Mouse (Mus musculus) cerebellum, adult 2 months (tissue): ENCODE results near the gene Nuak1. TPM values are rescaled to one million over a fixed set of nuclear protein-coding genes. Genes with fewer than 3 reads are reported as not detected.

ENCODE experiments used
- DNase-seq, 2 experiments: peaks; one replicate each; pipeline ENCODE4 v3.0.0; 2021
- H3K27ac ChIP-seq: fragments of 200-500 bp; 2 replicates; pipeline ENCODE4 v1.5.1; 2012; ENCODE audit warnings: low read length, control low read depth, inconsistent platforms; ENCODE audit not compliant: insufficient read depth
- H3K27me3 ChIP-seq: fragments of 200-500 bp; 2 replicates; pipeline ENCODE4 v1.6.1; 2012; ENCODE audit warnings: inconsistent platforms, mild to moderate bottlenecking, low read length, moderate library complexity; ENCODE audit not compliant: control insufficient read depth, insufficient read depth
- H3K4me1 ChIP-seq: fragments of 200-500 bp; 2 replicates; pipeline ENCODE4 v1.6.1; 2011; ENCODE audit warnings: low read length; ENCODE audit not compliant: control insufficient read depth, insufficient read depth
- H3K4me3 ChIP-seq: fragments of 200-500 bp; replicated peaks from 2 replicates; pipeline ENCODE3; 2011; ENCODE audit warnings: mild to moderate bottlenecking, low read depth, low read length, control low read depth; ENCODE audit not compliant: insufficient read depth
- CTCF ChIP-seq: fragments of 200-500 bp; IDR thresholded peaks from 2 replicates; pipeline ENCODE4 v1.5.1; 2011; ENCODE audit warnings: low read depth, mild to moderate bottlenecking, control low read depth, low read length, moderate library complexity, borderline replicate concordance; ENCODE audit not compliant: insufficient read depth
- POLR2A ChIP-seq: fragments of 200-500 bp; IDR thresholded peaks from 2 replicates; pipeline ENCODE4 v1.6.1; 2011; ENCODE audit warnings: low read length, control low read depth, borderline replicate concordance; ENCODE audit not compliant: insufficient read depth
- WGBS: fragments of 180-500 bp; shearing (Covaris S2); methylation state at CpG from one replicate; pipeline ENCODE4 v1.1.7; 2018; 5-methylcytosine and 5-hydroxymethylcytosine counted together
- polyA plus RNA-seq: library from polyadenylated mRNA; depleted of rRNA; stranded (reverse); fragments of >200 nt; gene quantifications from 2 replicates; pipeline ENCODE4 v1.2.3, GENCODE M21; 2012

Nuak1 gene
- polyA plus RNA-seq, 1 experiment = 39.8 TPM

DNA sequence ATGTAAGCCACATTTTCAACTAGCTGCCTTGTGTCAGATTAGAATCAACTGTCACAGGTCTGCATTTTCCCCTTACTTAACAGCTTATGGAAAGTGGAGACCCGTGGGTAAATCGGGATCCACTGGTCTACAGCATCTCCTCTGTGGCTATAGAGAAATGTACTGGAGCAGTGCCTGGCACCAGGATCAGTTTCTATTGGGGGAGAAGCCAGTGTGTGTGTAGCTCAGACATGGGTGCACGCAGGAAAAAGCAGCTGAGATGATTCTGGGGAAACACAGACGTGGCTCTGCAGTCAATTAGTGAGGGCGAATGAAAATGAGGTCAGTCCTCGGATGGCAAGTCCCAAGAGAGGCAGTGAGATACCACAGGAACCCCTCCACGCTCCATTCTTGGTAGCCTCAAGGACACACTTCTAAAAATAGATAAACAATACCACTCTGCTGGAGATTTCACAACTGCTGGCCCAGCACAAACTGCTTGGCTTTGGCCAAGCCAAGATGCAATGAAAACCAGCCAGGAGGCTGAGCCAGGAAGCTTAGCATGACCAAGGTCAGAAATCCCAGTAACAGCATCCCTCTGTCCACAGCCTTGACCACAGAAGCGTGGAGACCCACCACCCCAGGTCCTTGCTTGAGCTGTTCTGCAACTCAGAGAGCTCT is 40.4 kb upstream of the Nuak1 start:
- no peak overlapping the region for H3K27ac ChIP-seq
- TF ChIP-seq POLR2A = no peak
- no peak for TF ChIP-seq CTCF
- H3K27me3 ChIP-seq = no peaks in the 10 kb centered on the region
- peaks cover 11% of the 10 kb centered on the region for H3K4me1 ChIP-seq
- peak; percentile 25 to 46 for DNase-seq
- WGBS = 27% methylated on average over 8 of the region's 8 CpGs
- no peak overlapping the region for H3K4me3 ChIP-seq

DNA sequence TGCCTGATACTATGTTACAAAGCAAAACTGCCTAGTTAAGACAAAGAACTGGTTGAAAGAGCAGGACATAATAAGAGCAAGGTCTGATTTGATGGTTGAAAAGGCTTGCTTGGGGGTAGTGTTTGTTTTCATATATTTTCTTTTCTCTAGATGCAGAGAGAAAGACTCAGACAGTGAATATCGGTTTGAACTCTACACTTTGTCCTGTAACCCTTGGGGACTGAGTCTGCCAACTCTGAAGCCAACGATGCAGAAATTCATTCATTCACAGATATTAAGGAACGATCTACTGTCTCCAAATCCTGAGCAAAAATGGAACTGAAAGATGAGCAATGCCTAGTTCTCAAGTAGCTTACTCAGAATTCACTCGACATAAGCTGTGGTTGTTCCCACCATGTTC is 39.7 kb upstream of the Nuak1 start:
- WGBS = 66% methylated on average over 4 of the region's 4 CpGs
- TF ChIP-seq CTCF (no peak), POLR2A (no peak)

DNA sequence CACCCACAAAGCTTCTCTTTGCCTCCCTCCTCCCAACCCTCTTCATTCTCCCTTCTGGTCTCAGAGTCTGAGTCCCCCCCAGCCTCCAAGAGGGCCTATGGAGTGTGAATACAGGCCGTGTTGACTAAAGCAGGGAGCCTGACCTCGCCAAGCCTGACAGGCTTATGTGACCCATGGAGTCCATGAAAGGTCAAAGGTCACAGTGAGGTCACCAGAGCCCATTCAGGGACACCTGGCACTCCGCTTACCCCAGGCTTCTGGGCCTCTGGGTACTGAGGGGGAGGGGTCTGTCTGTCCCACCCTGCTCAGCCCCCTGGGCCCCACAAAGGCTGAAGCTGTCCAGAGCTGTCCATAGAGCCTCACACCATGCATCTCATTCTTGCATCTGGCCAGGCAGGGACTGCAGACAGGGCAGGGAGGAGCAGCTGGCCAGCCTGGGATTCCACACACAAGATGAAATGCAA is 37.2 kb upstream of the Nuak1 start:
- peaks cover 11% of the 10 kb centered on the region for H3K4me1 ChIP-seq

More for the DNA sequence above, 39.7 kb upstream of the Nuak1 start:
- no peak for DNase-seq
- Histone ChIP-seq H3K4me3 (no peak overlapping the region), H3K4me1 (peaks cover 11% of the 10 kb centered on the region), H3K27me3 (no peaks in the 10 kb centered on the region), H3K27ac (no peak overlapping the region)

DNA sequence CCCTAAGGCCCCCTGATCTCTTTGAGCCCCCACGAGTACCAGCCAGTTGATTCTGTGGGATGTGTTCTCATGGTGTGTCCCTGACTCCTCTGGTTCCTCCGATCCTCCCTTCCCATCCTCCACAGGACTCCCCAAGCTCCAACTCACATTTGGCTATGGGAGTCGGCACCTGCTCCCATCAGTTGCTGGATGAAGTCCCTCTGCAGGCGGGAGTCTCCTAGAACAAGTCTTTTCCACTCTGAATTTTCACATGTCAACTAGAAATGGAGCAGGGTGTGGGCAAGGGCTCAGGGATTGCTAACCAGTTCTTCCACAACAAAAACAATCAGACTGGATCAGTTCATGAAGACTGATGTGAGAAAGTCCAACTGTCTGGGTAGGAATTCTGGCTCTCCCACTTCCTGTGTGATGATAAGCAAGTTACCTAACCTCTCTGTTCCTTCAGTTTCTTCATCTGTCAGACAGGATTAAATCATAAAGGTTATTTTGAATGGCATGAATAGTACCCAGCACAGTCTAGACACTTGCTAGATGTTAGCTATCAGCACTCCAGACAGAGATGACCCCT is 36.7 kb upstream of the Nuak1 start:
- Histone ChIP-seq H3K4me1 (peaks cover 11% of the 10 kb centered on the region), H3K27ac (no peak overlapping the region), H3K27me3 (no peaks in the 10 kb centered on the region), H3K4me3 (no peak overlapping the region)
- 46% methylated on average over 4 of the region's 4 CpGs for WGBS
- TF ChIP-seq POLR2A (no peak), CTCF (no peak)
- no peak for DNase-seq

More for the DNA sequence above, 37.2 kb upstream of the Nuak1 start:
- H3K27ac ChIP-seq = no peak overlapping the region
- no peaks in the 10 kb centered on the region for H3K27me3 ChIP-seq
- 58% methylated on average over 3 of the region's 3 CpGs for WGBS
- no peak for TF ChIP-seq POLR2A
- no peak for TF ChIP-seq CTCF
- DNase-seq = no peak
- H3K4me3 ChIP-seq = no peak overlapping the region

DNA sequence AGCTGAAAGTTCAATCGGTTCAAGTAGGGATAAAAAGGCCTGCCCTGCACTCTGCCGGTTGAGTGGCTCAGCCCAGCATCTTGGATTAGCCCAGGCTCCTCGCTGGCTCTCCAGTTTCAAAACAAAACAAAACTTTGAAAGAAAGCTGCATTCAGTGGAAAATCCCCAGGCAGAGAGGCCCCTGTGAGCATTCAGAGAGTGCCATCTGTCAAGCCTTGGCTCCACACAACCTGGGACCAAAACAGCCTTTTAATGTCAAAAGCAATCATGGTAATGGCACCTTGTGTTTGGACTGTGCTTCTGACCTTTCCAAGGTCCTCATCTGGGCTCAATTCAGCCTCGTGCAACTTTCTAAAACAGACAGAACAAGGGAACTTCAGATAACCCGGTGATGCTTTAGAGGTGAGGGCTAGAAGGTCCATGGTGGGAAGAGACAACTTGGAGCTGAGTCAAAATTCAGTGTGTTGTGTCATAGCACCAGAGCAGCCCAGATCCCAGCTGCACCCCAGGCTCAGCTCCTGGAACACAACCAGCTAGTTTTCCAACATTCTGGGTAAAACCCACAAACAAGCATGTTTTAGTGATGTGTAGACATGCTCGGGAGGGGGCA is 27.3 kb upstream of the Nuak1 start:
- 11% methylated on average over 6 of the region's 6 CpGs for WGBS
- no peak overlapping the region for H3K4me3 ChIP-seq
- no peaks in the 10 kb centered on the region for H3K27me3 ChIP-seq
- 0 out of 2 replicates have a peak overlapping the region, but pooled peaks have one; percentile 8 for H3K27ac ChIP-seq
- TF ChIP-seq CTCF = no peak
- H3K4me1 ChIP-seq = peaks cover 12% of the 10 kb centered on the region
- peak; percentile 62 to 72 for DNase-seq

DNA sequence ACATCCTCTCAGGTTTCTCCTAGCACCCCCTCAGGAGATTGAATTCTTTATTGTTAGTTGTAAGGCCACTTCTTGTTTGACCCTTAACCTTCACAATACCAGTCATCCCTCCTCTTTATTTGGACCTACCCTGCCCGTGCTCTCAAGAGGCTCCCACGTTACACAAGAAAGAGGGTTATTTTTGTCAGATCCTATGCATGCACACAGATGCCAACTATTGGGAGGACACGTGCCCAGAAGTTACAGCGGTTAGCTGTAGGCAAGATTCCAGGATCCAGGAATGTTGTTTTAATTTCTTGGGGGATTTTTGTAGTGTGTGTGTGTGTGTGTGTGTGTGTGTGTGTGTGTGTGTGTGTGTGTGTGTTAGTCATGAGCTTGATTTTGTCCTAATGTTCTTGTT is 25.1 kb upstream of the Nuak1 start:
- H3K4me3 ChIP-seq = no peak overlapping the region
- WGBS = 81% methylated on average over 4 of the region's 4 CpGs
- H3K27me3 ChIP-seq = no peaks in the 10 kb centered on the region
- peaks cover 12% of the 10 kb centered on the region for H3K4me1 ChIP-seq
- TF ChIP-seq CTCF = no peak
- no peak for TF ChIP-seq POLR2A
- no peak for DNase-seq
- H3K27ac ChIP-seq = no peak overlapping the region

DNA sequence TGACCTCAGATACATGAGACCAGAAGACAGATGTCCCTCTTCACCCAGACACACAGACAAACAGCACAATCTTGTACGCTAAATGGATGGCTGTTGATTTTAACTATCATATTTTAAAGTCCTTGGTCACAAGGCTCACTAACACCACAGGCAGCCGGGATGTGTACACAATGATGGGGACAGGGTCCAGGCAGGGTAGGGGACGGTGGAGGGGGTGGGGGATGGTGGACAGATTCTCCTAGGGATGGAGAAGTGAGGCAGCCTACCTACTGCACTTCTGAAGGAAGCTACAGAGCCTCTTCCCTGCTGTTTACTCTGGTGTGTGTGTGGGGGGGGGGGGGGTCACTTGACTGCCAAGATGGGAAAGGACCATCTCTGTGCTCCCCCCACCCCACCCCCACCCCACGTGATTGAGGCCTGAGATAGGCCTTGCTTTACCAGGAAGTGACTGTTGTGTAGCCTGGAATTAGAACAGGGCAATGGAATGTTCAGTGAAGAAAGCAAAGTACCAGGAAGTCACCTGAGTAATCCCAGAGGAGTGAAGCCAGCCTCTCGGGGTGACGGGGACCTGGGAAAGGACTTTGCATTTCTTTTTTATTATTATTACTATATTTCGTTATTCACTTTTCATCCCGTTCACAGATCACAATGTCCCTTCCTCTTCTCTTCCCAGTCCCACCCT is 20.2 kb upstream of the Nuak1 start:
- 85% methylated on average over 8 of the region's 8 CpGs for WGBS
- TF ChIP-seq CTCF (no peak), POLR2A (no peak)
- Histone ChIP-seq H3K27ac (no peak overlapping the region), H3K27me3 (no peaks in the 10 kb centered on the region), H3K4me3 (no peak overlapping the region), H3K4me1 (no peaks in the 10 kb centered on the region; the same call in 1 of the 2 replicates)
- no peak for DNase-seq
